In the genomic region with DNA sequence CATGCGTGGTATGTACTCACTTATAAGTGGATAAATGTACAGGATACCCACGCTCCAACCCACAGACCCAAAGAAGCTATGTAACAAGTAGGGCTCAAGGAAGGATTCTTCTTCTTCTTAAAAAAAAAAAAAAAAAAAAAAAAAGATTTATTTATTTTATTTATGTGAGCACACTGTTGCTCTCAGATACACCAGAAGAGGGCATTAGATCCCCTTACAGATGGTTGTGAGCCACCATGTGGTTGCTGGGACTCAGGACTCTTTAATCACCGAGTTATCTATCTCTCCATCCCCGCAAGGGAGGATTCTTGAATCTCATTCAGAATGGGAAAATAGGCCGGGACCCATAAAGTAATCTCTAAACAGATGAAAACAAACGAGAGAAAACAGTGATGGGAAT, we compare ENCODE assay signal across 17 mouse cellular contexts. TPM values are rescaled to one million over a fixed set of nuclear protein-coding genes. Genes with fewer than 3 reads are reported as not detected.
A peak's percentile ranks its signal among the peaks of the same experiment; 100 is the strongest.
DNase-seq lines count a peak whose midpoint lies in the region; ATAC-seq and TF ChIP-seq lines count a peak whose summit lies in the region.
"Had no signal": no experiment of that assay in that cellular context is flagged by ENCODE, and none has a peak within 500 bp of the region (broad histone marks: within the 10 kb centered on the region; RNA-seq: fewer than 3 reads in every experiment).

No protein-coding gene starts in this region.

- no peak overlapping the region for H3K27ac ChIP-seq in forebrain, postnatal 0 days (ENCODE audit: low read depth, low read length)
- no peak overlapping the region for H3K27ac ChIP-seq in forebrain, embryonic 10.5 days
- H3K27ac ChIP-seq in liver, adult 2 months (replicated peaks; ENCODE audit: insufficient read depth, low read depth, low read length): no peak overlapping the region
- no peak overlapping the region for H3K27ac ChIP-seq in liver, embryonic 12.5 days
- H3K27ac ChIP-seq: intestine, embryonic 15.5 days; midbrain, embryonic 13.5 days had no signal

- H3K4me1 ChIP-seq in forebrain, postnatal 0 days (ENCODE audit: insufficient read depth): no peaks in the 10 kb centered on the region; the same call in 1 of the 2 replicates
- H3K4me1 ChIP-seq in forebrain, embryonic 10.5 days: 0 out of 2 replicates have a peak, but pooled peaks cover 10% of the 10 kb centered on the region
- H3K4me1 ChIP-seq in liver, adult 2 months (ENCODE audit: control insufficient read depth, insufficient read depth, low read length): no peaks in the 10 kb centered on the region
- no peaks in the 10 kb centered on the region for H3K4me1 ChIP-seq in liver, embryonic 12.5 days
- H3K4me1 ChIP-seq: intestine, embryonic 15.5 days had no signal

- no peaks in the 10 kb centered on the region for H3K36me3 ChIP-seq in forebrain, postnatal 0 days (ENCODE audit: insufficient read depth)
- no peaks in the 10 kb centered on the region for H3K36me3 ChIP-seq in forebrain, embryonic 10.5 days (replicated peaks)
- H3K36me3 ChIP-seq in liver, adult 2 months (ENCODE audit: control insufficient read depth, insufficient read depth, low read length): no peaks in the 10 kb centered on the region
- no peaks in the 10 kb centered on the region for H3K36me3 ChIP-seq in liver, embryonic 12.5 days
- H3K36me3 ChIP-seq: intestine, embryonic 15.5 days had no signal

- ATAC-seq in forebrain, postnatal 0 days: no peak
- no peak for ATAC-seq in liver, embryonic 12.5 days
- ATAC-seq: intestine, embryonic 15.5 days; midbrain, embryonic 13.5 days had no signal

- TF ChIP-seq CTCF in forebrain, postnatal 0 days (IDR thresholded peaks at IDR 0.05; ENCODE audit: low read depth): peak; percentile 40
- no peak for TF ChIP-seq CTCF in liver, adult 2 months (IDR thresholded peaks at IDR 0.05; ENCODE audit: low read depth, low read length)

- TF ChIP-seq POLR2A in liver, adult 2 months (IDR thresholded peaks at IDR 0.05; ENCODE audit: extremely low read depth, insufficient read depth, low read length): no peak

- H3K4me3 ChIP-seq in forebrain, postnatal 0 days (ENCODE audit: low read depth, low read length): no peak overlapping the region
- no peak overlapping the region for H3K4me3 ChIP-seq in forebrain, embryonic 10.5 days
- H3K4me3 ChIP-seq in liver, adult 2 months (ENCODE audit: insufficient read depth, low read depth, low read length): no peak overlapping the region
- no peak overlapping the region for H3K4me3 ChIP-seq in liver, embryonic 12.5 days
- H3K4me3 ChIP-seq: erythroblast, embryonic 14.5 days; intestine, embryonic 15.5 days; midbrain, embryonic 13.5 days had no signal

- H3K9me3 ChIP-seq in forebrain, postnatal 0 days (ENCODE audit: low read length): no peaks in the 10 kb centered on the region
- no peaks in the 10 kb centered on the region for H3K9me3 ChIP-seq in forebrain, embryonic 10.5 days
- no peaks in the 10 kb centered on the region for H3K9me3 ChIP-seq in liver, embryonic 12.5 days (replicated peaks)
- H3K9me3 ChIP-seq: intestine, embryonic 15.5 days; midbrain, embryonic 13.5 days had no signal

- no peaks in the 10 kb centered on the region for H3K27me3 ChIP-seq in forebrain, postnatal 0 days (ENCODE audit: insufficient read depth, low read length)
- no peaks in the 10 kb centered on the region for H3K27me3 ChIP-seq in forebrain, embryonic 10.5 days (ENCODE audit: poor library complexity, severe bottlenecking)
- no peaks in the 10 kb centered on the region for H3K27me3 ChIP-seq in liver, adult 2 months (ENCODE audit: control insufficient read depth, insufficient read depth, low read length)
- H3K27me3 ChIP-seq in liver, embryonic 12.5 days (replicated peaks): no peaks in the 10 kb centered on the region
- H3K27me3 ChIP-seq: intestine, embryonic 15.5 days; midbrain, embryonic 13.5 days had no signal

- 52% methylated on average over 6 of the region's 6 CpGs for WGBS in forebrain, postnatal 0 days
- 64% methylated on average over 6 of the region's 6 CpGs for whole genome bisulfite sequencing in forebrain, embryonic 10.5 days
- 43% methylated on average over 6 of the region's 6 CpGs for WGBS in liver, adult 2 months
- WGBS in liver, embryonic 12.5 days (ENCODE audit: insufficient replicate concordance): 39% methylated on average over 6 of the region's 6 CpGs

- no peak for DNase-seq in forebrain, postnatal 0 days
- no peak for DNase-seq in forebrain, embryonic 10.5 days (ENCODE audit: extremely low spot score, low spot score)
- DNase-seq in liver, adult 2 months (ENCODE audit: extremely low read depth, low read depth, low spot score): peak; percentile 33
- peak; percentile 5 for DNase-seq in CD4-positive, CD25-positive, alpha-beta regulatory T cell, adult 2 months (ENCODE audit: low read depth, low spot score)
- DNase-seq in ZHBTc4 (ENCODE audit: low read depth, low spot score): peak; percentile 42
- no peak for DNase-seq in right cerebral cortex, adult 18-20 months
- no peak for DNase-seq in adrenal gland, adult 8-10 months
- DNase-seq: adrenal gland, postnatal 14 days; embryo, embryonic 11 days; heart, adult 18-20 months; heart, postnatal 4 days; right cerebral cortex, postnatal 14 days; thymus, postnatal 14 days had no signal

- no peak overlapping the region for H3K9ac ChIP-seq in forebrain, postnatal 0 days
- no peak overlapping the region for H3K9ac ChIP-seq in liver, adult 2 months (ENCODE audit: low read depth, low read length)
- H3K9ac ChIP-seq in liver, embryonic 12.5 days: no peak overlapping the region
- H3K9ac ChIP-seq: intestine, embryonic 15.5 days; midbrain, embryonic 13.5 days had no signal

- H3K4me2 ChIP-seq in forebrain, postnatal 0 days (ENCODE audit: low read depth): no peak overlapping the region
- H3K4me2 ChIP-seq in liver, embryonic 12.5 days: no peak overlapping the region
- H3K4me2 ChIP-seq: intestine, embryonic 15.5 days; midbrain, embryonic 13.5 days had no signal

- H3K79me2 ChIP-seq in liver, adult 2 months (ENCODE audit: control insufficient read depth, insufficient read depth, low read length): no peaks in the 10 kb centered on the region

RNA-seq across cellular contexts. Expression of gene Zfp619, which starts 33.2 kb away (rescaled TPM):
- 4.8 and 6.6 TPM in 2 replicates for total RNA-seq in forebrain, postnatal 0 days (2014; rRNA removed)
- 1.0 and 1.2 TPM in 2 replicates for polyA plus RNA-seq in forebrain, postnatal 0 days (2015; fragmentation: Nextera tagmentation; extraction: Ambion mirVana)
- 2.8 and 3.1 TPM in 2 replicates for polyA plus RNA-seq in forebrain, embryonic 10.5 days (2016; fragmentation: Nextera tagmentation; extraction: Ambion mirVana)
- 2.0 and 2.1 TPM in 2 replicates for total RNA-seq in liver, adult 2 months (2014; rRNA removed)
- 0.20 and 0.24 TPM in 2 replicates for polyA plus RNA-seq in liver, adult 2 months (2012; rRNA removed)
- polyA plus RNA-seq in liver, embryonic 12.5 days (2016; fragmentation: Nextera tagmentation; extraction: Ambion mirVana): 0.39 and 0.51 TPM in 2 replicates
- 1 to 10 TPM; 2.0 to 4.5 (median 3.0) TPM for total RNA-seq in adrenal gland, adult 8-10 months (2022)
- polyA plus RNA-seq: erythroblast, embryonic 14.5 days had no signal

Comparison
In these comparisons a context has a peak if more than half of its experiments do, and no peak if none do; other contexts are left out.
1. DNase-seq: peak in liver, adult 2 months (single experiment), CD4-positive, CD25-positive, alpha-beta regulatory T cell, adult 2 months (single experiment) and ZHBTc4 (single experiment); none in forebrain, postnatal 0 days (single experiment), forebrain, embryonic 10.5 days (single experiment), right cerebral cortex, adult 18-20 months (single experiment) and adrenal gland, adult 8-10 months (single experiment).